Mouse (Mus musculus) spleen, adult 2 months (tissue): Measurements from ENCODE around the gene Pank4.

Source experiments
- CTCF ChIP-seq: fragments of 200-500 bp; IDR thresholded peaks from 2 replicates; pipeline ENCODE4 v1.5.1; 2011; ENCODE audit warnings: mild to moderate bottlenecking, inconsistent platforms; ENCODE audit not compliant: insufficient read depth, insufficient read length, insufficient replicate concordance; ENCODE audit errors: extremely low read depth
- POLR2A ChIP-seq: fragments of 200-500 bp; IDR thresholded peaks from 2 replicates; pipeline ENCODE4 v1.6.1; 2011; ENCODE audit warnings: low read depth, low read length, inconsistent platforms

GRCm38 (mm10) chr4:154915286-154915685 lies 48.6 kb upstream of the Pank4 start:
- TF ChIP-seq CTCF = no peak
- no peak for TF ChIP-seq POLR2A
